Mouse (Mus musculus) induced T-regulatory cell, adult 2 months (primary cell): Measurements from ENCODE around the gene Negr1.

ENCODE experiments used
- DNase-seq: peaks from one replicate; pipeline ENCODE4 v3.0.0-alpha.2; 2012; ENCODE audit warnings: low read depth

Gene Negr1

DNA sequence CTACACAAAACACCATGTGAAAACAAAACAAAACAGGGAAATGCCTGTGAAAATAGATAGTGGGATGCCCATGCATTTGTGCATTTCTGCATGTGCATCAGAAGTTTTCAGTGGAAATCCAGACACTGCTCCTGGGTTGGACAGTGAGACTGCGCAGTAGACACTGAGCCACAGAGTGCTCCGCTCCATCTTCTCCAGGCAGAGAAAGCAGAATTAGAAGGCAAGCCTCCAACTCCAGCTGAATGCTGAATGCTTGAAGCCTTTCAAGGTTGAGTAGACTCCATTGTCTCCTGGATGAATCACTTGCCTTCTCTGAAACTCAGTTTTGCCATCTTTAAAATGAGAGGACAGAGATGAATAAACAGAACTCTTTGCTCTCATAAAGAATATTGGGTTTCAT is 546.6 kb downstream of the Negr1 start:
- no peak for DNase-seq

DNA sequence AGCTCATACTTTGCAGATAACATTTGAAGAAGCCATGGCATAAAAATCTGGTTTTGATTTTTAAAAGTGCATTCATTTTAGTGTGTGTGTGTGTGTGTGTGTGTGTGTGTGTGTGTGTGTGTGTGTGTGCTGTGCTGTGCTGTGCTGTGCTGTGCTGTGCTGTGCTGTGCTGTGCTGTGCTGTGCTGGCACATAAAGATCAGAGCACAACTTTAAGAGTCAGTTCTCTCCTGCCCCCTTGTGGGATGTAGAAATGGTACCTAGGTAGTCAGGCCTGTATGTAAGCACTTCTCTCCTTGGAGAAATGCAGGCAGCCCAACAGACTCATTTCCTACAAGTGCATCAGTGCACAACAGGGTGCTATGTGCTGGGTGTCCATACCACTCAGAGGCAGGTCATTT is 547.7 kb downstream of the Negr1 start:
- no peak for DNase-seq

DNA sequence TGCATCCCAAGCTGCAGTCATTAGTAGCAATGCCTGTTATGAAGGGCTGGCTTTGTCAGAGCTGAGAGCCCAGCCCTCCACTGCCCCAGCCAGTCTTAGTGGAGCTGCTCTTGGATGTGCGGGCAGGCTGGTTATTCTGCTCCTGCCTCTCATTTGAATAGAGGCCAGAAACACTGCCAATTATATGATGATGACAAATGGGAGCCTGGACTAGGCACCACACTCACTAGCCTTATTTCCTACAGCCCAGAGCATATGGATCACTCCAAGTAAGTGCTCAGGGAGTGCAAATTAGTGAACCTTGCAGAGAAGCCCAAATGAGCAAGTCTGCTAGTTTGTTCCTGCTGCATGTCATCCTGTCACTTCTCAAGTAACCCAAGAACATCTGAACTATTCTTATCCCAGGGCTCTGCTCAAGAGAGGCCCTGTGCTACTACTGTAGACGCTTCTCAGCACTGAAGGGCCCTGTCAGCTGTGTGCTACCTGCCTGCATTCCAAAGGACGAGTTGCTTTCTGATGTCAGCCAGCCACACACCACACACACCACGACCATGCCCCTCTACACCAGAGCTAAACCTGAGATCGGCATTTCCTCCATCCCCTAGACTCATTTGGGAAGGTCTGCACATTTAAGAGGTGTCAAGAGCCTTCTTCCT is 553.6 kb downstream of the Negr1 start:
- no peak for DNase-seq

DNA sequence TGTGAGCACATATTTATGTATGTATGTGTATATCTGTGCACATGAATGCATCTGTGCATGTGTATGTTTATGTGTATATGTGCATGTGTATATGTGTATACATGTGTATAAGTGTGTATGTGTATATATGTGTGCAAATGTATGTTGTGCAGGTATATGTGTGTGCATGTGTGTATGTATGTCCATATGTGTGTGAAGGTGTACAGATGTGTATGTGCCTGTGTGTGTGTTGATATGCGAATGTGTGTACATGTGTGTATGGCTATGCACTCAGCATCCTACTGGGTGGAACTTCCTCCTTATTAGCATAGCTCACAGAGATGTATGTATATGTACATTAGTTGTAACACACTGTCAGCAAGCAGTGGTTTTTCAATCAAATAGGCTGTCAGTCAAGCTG is 554.4 kb downstream of the Negr1 start:
- no peak for DNase-seq

DNA sequence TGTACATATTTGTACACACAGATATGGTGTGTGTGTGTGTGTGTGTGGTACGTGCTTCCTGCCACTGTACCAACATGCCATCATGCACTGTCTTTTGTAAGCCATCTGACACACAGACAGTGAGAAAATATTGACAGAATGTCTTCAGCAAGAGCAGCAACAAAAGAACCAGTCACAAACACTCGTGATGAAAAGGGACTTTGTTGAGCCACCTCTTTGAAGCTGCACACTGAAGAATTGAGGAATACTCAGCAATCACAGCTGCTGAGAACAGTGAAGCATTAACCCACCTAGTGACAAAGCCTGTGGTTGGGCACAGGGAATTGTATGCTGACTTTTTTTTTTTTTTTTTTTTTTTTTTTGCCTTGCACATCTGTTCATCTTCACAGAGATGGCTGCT is 558.3 kb downstream of the Negr1 start:
- no peak for DNase-seq

DNA sequence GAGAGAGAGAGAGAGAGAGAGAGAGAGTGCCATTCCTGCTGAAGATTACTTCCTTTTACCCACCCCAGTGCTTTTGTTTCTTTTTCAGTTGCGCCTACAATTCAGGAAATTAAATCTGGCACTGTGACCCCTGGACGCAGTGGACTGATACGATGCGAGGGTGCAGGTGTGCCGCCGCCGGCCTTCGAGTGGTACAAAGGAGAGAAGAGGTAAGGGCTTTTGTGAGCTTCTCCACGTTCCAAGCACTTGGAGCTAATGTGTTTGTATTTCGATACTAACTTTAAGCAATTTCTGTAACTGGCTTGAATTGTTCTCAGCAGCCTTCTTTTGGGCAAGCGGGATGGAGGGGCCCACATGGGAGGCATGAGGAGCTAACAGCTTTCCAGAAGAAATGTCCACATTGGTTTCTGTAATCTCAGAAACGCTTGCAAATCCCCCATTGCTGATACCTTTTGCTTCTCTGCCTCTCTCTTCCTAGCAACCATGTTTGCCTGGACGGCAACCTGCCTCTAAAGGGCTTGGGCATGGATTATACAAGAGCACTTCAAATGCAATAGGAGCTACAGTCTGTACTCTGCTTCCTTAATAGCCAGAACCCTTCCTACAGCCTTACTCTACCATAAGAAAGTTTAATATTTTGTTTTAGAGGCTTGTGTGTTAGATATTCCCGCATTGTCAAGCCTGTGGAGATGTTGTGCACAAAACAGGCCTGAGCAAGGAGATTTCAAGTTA is 584.7 kb downstream of the Negr1 start:
- no peak for DNase-seq

DNA sequence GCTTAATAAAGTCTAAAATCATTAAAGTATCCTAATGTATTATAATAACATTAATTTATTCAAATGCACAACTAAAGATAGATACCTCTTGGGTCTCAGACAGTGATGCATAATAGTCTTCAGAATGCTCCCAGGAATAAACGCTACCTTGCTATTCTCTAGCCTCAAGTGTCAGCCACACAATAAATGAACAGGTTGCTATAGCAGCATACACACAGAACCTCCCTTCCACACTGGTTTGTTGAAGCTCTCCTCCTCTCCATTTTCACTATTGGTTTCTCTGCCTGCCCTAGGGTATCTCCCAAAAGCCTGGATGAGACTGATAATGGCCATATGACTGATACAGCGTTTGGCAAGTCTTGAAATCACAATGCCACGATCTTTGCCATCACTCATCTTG is 593.3 kb downstream of the Negr1 start:
- no peak for DNase-seq

DNA sequence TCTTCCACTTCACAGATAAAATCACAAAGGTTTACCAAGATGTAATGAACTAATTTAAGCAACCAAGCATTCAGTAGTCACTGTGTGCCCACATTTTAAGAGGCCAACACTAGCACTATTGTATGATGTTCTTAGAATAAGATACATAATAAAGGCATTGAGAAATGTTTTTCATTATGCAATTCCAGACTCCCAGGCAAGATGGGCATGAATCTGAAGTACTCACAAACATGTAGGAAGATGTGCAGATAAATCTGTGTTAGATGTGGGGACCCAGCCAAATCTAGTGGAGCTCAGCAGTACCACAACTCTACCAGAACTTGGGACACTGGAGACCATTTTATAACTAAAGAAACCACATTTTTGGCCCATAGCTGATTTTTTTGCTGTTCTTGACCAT is 593.9 kb downstream of the Negr1 start:
- no peak for DNase-seq

DNA sequence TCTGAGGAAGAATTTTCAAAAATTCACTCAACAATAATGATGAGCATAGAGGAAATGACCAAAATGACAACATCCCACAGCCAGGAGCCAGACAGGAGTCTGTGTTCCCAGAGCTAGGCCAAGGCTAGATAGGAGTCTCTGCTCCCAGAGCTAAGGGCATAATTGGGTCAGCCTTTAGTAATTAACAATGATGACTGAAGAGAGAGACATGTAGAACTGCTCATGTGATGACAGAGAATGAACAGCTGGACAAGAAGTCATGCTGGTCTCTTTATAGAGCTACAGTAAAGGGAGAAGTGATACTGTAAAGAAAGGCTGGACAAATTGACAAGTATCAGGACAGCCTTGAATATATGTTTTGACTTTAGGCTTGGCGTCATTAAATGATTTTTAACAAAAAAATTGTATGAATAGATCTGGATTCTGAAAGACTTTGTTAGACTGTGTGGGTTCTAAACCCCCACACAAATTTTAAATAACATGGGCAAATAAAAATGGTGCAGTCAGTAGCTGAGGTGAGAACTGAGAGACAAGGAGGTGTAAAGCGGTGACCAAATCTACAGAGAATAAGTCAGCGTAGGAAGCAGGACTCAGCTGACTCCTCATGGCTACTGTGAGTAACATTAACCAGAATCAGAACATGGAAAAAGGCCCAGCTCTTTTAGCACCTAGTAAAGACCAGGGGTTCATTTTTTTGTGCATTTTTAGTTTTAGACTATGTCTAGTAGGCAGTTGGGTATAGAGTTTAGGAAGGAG is 603.4 kb downstream of the Negr1 start:
- no peak for DNase-seq

DNA sequence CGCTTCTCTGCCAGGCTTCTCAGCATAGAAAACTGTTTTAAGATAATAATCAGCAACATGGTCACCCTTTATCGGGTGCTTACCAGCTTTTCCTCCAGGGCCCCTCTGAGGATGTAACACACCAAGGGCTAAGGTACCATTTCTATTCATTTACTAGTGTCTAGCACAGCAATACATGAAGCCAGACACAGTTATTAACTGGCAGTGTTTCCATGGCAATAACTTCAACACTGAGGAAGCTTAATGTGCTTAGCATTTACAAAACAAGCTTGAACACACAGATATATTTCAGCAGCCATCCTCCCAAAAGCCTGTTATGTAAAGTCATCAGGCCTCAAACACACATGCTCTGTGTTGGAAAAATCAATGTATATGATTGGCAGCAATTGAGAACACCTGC is 620.4 kb downstream of the Negr1 start:
- no peak for DNase-seq

DNA sequence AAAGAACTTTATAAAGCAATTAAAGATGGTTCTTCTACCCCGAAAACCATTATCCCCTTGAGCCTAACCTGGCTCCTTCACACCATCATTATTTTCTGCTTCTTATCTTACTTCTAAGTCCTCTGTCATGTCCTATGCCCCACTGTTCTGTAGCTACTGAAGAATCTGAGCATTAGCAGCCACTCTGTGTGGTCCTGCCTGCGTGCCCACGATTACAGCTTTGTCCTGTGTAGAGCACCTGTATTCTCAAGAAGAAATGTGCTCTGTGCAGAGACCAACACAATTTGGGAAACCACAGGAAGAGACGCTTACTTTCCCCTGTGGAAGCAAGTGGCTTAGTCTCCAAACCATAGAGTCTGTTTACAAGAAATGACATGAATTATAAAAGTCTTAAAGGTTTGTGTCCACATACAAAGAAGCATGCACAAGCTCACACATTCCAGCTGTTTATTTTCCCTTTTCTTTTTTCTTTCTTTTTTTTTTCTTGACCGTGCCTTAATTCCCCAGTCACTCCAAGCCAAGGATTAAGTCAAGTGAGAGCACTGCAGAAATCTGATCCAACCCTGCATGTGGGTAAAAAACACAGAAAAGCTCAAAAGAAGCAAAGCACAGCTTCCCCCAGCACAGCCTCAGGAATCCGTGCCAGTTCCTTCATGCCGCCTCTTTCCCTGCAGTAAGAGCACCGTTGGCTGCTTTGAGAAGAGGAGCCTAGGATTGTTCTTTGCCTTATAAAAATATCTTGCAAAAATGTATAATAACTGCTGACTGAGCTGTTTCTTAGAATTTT is 627.5 kb downstream of the Negr1 start:
- no peak for DNase-seq

DNA sequence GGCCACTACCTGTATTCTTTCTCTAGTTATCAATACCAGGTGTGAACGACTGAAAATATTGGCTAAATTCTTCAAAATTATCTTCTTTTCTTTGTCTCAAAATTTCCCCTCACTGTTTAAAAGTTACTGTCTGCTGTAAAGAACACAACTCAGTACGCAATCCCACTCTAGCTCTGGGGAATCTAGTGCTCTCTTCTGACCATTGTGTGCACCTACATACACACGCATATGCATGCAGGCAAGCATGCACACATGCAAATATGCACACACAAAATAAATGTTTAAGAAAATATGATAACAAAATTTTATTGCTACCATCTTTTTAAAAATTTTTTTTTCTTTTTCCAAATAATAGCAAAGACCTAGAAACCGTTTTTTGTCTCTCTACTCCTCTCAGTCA is 628.2 kb downstream of the Negr1 start:
- DNase-seq, result no peak

DNA sequence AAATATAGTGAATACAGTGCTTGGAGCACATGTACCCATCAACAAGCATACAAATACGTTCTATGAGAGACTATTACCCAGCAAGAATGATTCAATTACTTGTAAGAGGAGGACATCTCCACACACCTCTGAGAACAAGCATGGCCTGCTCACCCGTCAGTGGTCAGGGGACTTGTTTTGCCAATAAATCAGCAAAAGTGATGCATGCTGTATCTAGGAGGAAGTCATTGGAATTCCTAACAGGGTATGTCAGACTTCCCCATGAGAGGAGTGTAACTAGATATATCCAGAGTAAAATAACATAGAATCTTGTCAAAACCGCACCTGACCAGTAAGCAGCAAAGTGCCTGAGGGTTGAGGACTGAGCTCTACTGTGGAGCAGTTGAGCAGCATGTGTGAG is 629.0 kb downstream of the Negr1 start:
- no peak for DNase-seq

DNA sequence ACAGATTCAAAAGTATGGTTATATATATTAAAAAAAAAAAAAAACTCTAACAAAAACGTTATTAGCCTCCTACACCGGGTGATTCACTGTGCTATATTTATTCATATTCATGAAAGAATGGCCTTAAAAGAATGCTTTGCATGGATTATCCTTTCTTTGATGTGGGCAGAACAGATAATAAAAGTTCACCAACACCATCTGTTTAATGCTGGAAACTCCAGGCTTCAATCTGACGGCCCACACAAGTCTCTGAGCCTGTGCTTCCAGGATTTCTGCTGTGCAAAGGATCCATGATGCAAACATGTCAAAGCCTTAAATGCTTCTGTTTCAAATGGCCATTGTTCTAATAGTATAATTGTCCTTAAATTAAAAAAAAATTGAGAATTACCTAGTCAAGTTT is 630.4 kb downstream of the Negr1 start:
- DNase-seq, result no peak

DNA sequence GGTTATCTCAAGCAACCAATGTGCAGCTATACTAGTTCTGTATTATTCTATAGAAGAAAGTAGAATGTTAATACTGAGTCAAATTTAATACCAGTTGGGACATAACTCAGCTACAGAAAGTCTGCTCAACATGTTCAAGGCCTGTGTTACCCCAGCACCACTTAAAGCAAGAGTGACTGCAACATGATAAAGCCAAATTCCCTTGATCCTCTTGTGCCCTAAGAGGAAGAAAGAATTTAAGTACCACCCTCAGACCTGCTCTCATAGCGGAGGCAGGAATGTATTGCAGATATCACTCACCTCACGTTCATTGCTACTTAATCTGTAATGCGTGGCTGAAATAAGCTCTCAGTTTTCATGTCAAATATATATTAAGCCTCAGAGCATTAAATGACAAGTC is 631.5 kb downstream of the Negr1 start:
- DNase-seq, result no peak

DNA sequence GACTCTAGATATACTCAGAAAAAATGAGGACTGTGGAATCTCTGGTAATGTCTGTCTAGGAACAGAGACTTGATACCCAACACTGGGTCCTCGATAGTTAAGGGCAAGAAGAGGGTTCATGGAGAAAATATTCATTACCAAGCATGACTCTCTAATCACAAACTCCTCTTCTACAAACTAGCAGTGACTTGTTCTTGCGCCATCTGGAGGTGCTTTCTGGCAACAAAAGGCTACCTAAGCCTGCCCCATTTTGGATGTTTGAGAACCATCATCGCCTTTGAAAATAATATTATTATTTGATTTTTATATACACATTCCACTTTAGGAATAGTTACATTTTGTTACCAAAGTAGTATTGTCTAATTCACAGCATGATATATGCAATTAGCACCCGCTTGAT is 637.1 kb downstream of the Negr1 start:
- no peak for DNase-seq

DNA sequence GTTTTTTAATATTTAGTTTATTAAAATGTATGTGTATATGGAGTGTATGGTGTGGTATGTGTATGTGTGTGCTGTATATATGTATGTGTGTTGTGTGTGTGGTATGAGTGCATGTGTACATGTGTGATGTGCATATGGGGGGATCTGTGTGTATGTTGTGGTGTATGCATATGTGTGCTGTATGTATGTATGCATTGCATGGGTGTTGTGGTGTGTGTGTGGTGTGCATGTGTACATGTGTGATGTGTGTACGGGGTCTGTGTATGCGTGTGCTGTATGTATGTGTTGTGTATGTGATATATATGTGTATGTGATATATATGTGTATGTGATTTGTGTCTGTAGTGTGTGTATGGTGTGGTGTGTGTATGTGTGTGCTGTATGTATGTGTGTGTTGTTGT is 640.1 kb downstream of the Negr1 start:
- no peak for DNase-seq

DNA sequence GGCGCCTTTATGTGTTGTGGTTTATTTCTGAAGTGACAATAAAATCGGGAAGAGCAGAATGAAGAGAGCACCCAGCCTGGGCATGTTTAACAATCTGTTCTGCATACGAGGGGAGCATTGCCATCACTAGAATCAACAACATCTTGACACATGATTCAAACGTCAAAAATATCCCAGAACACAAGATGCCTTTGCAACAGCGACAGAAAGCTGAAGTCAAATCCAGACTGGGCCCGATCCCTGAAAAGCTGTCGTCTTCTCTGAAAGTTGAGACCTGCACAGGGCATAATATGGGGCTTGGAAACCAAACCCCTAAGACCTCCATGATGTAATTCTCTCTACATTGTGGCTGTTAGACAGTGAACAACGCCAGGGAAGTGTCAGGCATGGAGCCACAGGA is 642.0 kb downstream of the Negr1 start:
- no peak for DNase-seq

DNA sequence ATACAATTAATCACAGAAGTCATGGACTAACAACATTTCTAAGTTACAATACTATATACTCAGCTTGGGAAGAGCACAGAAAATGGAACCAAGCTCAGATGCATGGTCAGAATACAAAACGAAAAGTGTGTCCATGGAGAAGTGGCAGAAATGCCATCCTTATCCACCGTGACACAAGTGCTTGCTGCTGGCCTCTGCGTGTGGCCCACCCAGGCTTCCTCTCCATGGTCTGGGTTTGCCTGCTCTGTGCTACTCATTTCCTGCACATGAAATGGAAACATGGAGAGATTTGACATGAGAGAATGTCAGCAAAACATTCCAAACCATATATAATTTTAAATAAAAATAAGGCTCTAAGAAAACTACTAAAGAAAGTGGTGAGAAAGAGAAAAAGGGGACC is 645.2 kb downstream of the Negr1 start:
- DNase-seq, result no peak

DNA sequence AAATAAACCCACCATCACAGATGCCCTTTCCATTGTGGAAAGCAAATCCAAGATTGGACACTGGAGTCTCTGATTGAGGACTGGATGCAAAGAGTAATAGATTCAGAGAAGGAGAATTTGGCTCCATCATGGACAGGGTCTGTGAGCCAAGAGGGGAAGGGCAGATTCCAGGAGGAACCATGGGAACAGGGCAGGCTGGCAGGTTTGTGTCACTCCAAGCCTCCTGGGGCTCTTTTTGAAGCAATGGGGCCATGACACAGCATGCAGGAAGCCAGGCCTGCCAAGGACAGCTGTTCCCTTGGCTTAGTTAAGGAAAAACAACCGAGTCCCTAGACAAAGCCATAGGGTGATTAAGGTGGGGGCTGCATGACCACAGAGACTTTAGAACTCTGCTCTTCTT is 647.4 kb downstream of the Negr1 start:
- DNase-seq, result no peak

DNA sequence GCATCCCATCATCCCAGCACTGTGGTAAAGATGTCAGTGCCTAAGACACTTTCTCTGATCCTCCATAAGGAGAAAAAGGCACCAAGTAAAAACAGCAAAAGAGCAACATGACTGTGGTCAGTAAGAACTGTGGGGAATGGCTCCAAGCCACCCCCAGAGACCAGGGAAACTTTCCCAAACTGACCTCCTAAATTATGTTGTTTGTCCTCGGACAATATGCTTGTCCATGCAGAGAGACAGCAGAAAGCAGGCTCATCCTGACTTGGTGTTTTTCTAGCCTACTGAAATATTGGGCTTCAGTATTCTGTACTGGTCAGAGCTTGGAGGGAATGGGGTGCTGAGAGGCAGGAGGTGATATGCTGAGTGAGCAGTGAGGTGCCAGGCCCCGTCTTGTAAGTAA is 647.8 kb downstream of the Negr1 start:
- DNase-seq, result no peak

DNA sequence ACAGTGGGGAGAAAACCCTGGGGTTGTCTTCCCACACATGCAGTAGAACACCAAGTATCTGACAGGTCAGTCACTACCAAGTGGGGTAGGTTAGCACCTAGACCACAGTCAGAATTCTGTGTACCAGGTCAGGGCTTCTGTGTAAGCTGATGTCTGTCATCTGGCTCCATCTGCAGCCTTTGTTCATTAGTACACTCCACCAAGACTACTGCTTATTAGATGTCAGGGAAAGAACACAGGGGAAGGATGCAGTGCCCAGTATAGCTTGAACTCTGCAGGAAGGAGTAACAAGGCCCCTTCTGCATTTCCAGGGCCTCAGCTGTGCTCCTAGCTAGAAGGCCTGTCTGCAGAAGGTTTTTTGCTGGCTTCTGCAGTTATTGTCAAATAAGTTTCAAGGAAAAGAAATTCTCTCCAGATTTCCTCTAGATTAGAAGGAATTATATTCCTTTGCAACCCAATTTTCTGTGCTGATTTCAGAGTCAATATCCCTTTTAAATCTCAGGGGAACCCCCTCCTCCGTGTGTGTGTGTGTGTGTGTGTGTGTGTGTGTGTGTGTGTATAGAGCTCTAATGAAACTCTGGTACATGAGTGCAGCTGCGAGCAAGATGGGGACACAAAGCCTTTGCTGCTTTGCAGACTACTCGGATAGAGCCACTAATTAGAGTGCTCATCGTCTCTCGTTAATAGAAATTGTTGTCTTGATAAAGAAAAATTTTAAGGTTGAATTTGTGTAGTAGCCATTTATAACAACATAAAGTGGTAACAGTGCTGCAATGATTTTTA is 654.5 kb downstream of the Negr1 start:
- DNase-seq, result no peak
